Mouse (Mus musculus) kidney, adult 2 months (tissue): Measurements from ENCODE around the gene Cdh1.

Experiments
- CTCF ChIP-seq: fragments of 200-500 bp; conservative IDR thresholded peaks from 2 replicates; pipeline ENCODE4 v1.5.1; 2011; ENCODE audit warnings: low read depth, mild to moderate bottlenecking, control low read depth, low read length, moderate library complexity, mixed read lengths; ENCODE audit not compliant: insufficient read depth, insufficient read length
- POLR2A ChIP-seq: fragments of 200-500 bp; IDR thresholded peaks from one replicate; pipeline ENCODE4 v1.6.1; 2011; ENCODE audit warnings: low read depth, low read length, control low read depth

DNA sequence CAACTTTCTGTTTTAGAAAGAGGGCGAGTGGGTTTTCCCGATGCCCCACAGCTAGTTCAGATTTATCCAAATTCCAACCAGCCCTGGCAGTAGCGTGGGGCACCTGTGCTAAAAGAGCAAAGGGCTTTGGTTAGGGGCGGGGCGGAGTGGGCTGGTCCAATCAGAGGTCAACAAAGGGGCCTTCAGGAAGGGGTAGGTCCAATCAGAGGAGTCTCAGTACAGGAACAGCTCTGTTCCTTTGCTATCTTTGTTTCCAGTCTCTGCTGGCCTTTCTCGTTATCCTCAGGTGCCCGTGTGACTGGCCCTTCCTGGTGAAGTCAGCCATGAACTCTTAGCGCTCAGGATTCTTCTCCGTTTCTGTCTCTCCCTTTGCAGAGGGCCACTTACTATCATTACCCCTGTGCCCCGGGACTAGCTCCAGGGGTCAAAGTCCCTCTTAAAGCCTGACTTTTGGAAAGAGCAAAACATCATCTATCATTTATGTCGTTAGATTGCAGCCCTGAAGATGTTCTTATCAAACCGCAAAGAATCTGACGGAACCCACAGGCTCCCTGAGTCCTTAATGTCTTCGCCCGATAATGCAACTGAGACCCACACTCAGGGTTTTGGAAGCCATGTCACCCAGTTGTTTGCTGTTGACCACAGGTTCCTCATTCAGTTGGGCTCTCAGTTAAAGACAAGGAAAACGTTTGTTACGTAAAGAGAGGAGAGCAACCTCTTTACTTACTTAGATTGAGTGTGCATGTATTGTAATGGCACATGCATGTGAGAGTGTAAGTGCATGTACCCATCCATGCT lies 30.4 kb downstream of the Cdh1 start:
- TF ChIP-seq CTCF (no peak), POLR2A (no peak)
